Mouse (Mus musculus): ENCODE measurements around the gene Tmem95. TPM values are rescaled to one million over a fixed set of nuclear protein-coding genes. Genes with fewer than 3 reads are reported as not detected.

The Tmem95 gene
- polyA plus RNA-seq, 1 experiment from 2014 or later = not detected

DNA sequence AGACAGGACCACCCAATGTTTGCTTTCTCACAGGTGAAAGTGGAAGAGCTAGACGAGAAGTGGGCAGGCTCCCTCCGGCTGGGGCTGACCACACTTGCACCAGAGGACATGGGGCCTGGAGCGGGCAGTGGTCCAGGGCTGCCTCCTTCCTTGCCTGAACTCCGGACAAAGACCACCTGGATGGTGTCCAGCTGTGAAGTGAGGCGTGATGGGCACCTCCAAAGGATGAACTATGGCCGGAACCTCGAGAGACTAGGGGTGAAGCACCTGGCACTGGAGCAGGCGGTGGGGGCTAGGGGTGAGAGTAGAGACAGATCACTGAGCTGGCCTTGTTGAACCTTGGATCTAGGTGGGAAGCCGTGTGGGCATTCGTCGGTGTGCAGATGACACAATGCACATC is 30.8 kb upstream of the Tmem95 start:
- Histone ChIP-seq H3K27ac (no peak overlapping the region), H3K36me3 (peaks cover 96% of the 10 kb centered on the region), H3K4me3 (no peak overlapping the region), H3K27me3 (no peaks in the 10 kb centered on the region), H3K4me1 (peaks cover 7% of the 10 kb centered on the region), H3K9me3 (replicated peaks) (no peaks in the 10 kb centered on the region), H3K9ac (no peak overlapping the region), H3K4me2 (replicated peaks) (no peak overlapping the region)
- ATAC-seq (ENCODE audit: low FRiP score) = no peak
- 94% methylated on average over 11 of the region's 11 CpGs for WGBS

DNA sequence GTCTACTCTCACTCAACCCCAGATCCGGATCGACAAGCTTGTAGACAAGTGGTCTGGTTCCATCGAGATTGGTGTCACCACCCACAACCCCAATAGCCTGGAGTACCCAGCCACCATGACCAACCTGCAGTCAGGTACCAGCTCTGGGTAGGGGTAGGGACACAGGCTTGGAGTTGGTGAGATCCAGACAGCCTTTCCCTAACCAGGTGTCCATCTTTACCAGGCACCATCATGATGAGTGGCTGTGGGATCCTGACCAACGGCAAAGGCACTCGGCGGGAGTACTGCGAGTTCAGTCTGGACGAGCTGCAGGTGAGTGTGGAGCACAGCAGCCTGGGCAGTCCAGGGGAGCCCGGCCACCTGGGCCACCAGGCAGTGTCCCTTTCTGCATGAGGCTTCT is 26.5 kb upstream of the Tmem95 start:
- Histone ChIP-seq H3K36me3 (peaks cover 57% of the 10 kb centered on the region), H3K4me3 (no peak overlapping the region), H3K4me1 (peaks cover 22% of the 10 kb centered on the region), H3K27ac (no peak overlapping the region), H3K27me3 (no peaks in the 10 kb centered on the region), H3K4me2 (replicated peaks) (no peak overlapping the region), H3K9ac (no peak overlapping the region), H3K9me3 (replicated peaks) (no peaks in the 10 kb centered on the region)
- ATAC-seq (ENCODE audit: low FRiP score) = no peak
- 95% methylated on average over 9 of the region's 9 CpGs for WGBS

DNA sequence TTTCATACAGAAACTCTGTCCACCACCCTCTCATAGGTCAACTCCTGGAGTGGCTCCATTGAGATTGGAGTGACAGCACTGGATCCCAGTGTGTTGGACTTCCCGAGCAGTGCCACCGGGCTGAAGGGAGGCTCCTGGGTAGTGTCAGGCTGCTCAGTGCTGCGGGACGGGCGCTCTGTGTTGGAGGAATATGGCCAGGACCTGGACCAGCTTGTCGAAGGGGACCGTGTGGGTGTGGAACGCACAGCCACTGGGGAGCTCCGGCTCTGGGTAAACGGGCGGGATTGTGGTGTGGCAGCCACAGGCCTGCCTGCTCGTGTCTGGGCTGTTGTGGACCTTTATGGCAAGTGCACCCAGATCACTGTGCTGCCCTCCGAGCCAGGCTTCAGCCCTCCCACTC is 25.2 kb upstream of the Tmem95 start:
- WGBS = 88% methylated on average over 13 of the region's 13 CpGs
- no peak for ATAC-seq (ENCODE audit: low FRiP score)

DNA sequence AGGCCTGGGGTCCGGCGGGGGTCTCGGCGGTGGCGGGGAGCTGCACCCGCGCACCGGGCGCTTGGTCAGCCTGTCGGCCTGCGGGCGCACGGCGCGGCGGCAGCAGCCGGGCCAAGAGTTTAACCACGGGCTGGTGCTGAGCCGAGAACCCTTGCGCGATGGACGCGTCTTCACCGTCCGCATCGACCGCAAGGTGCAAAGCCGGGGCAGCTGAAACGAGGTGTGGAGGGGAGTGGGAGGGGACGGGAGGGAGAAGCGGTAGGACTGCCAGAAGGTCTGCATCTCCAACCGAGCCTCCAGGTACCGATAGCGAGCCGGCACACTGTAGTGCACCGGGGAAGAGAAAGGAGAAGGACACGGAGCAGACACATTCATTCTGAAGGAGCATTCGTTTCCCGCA is 24.2 kb upstream of the Tmem95 start:
- under 1% methylated on average over 32 of the region's 39 CpGs for WGBS
- H3K9me3 ChIP-seq (replicated peaks) = no peaks in the 10 kb centered on the region
- peak; percentile 0; the same call in 1 of the 2 replicates for ATAC-seq (ENCODE audit: low FRiP score)
- no peaks in the 10 kb centered on the region for H3K27me3 ChIP-seq
- H3K36me3 ChIP-seq = peaks cover 34% of the 10 kb centered on the region
- peak overlapping the region; percentile 89 for H3K27ac ChIP-seq
- H3K9ac ChIP-seq = peak overlapping the region; percentile 97
- H3K4me1 ChIP-seq = peaks cover 35% of the 10 kb centered on the region
- peak overlapping the region; percentile 96 for H3K4me2 ChIP-seq (replicated peaks)
- H3K4me3 ChIP-seq = peak overlapping the region; percentile 93

More for the DNA sequence above, 25.2 kb upstream of the Tmem95 start:
- peak overlapping the region; percentile 93 for H3K4me3 ChIP-seq
- peaks cover 35% of the 10 kb centered on the region for H3K4me1 ChIP-seq
- no peaks in the 10 kb centered on the region for H3K9me3 ChIP-seq (replicated peaks)
- H3K27ac ChIP-seq = no peak overlapping the region
- peaks cover 44% of the 10 kb centered on the region for H3K36me3 ChIP-seq
- peak overlapping the region; percentile 97; the same call in 1 of the 2 replicates for H3K9ac ChIP-seq
- peak overlapping the region; percentile 96 for H3K4me2 ChIP-seq (replicated peaks)
- H3K27me3 ChIP-seq = no peaks in the 10 kb centered on the region

DNA sequence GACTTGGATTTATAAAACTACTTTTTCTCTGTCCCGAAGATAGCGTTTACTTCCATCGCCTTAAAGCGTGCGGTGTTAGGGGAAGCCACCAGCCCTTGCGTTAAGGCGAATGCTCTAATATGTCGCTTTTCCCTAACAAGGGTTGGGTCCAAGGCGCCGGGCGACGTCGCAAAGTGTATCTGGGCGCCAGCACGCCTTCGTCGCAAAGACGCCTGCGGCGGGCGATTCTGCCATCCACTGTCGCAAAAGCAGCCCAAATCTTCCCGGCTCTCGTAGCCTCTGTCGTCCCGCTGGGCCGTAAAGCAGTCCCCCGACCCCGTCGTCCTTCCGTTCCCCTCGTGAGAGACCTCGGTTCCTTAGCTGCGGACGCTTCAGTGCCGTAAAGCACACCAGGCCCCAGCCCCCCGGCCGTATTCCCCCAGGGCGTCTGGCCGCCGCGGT is 23.6 kb upstream of the Tmem95 start:
- Histone ChIP-seq H3K9me3 (replicated peaks) (no peaks in the 10 kb centered on the region), H3K4me1 (peaks cover 35% of the 10 kb centered on the region), H3K36me3 (peaks cover 28% of the 10 kb centered on the region), H3K27me3 (no peaks in the 10 kb centered on the region), H3K9ac (peak overlapping the region; percentile 97), H3K4me2 (replicated peaks) (peak overlapping the region; percentile 96), H3K27ac (peak overlapping the region; percentile 89), H3K4me3 (peak overlapping the region; percentile 93)
- under 1% methylated on average over 42 of the region's 42 CpGs for WGBS
- peak; percentile 71 for ATAC-seq (ENCODE audit: low FRiP score)

DNA sequence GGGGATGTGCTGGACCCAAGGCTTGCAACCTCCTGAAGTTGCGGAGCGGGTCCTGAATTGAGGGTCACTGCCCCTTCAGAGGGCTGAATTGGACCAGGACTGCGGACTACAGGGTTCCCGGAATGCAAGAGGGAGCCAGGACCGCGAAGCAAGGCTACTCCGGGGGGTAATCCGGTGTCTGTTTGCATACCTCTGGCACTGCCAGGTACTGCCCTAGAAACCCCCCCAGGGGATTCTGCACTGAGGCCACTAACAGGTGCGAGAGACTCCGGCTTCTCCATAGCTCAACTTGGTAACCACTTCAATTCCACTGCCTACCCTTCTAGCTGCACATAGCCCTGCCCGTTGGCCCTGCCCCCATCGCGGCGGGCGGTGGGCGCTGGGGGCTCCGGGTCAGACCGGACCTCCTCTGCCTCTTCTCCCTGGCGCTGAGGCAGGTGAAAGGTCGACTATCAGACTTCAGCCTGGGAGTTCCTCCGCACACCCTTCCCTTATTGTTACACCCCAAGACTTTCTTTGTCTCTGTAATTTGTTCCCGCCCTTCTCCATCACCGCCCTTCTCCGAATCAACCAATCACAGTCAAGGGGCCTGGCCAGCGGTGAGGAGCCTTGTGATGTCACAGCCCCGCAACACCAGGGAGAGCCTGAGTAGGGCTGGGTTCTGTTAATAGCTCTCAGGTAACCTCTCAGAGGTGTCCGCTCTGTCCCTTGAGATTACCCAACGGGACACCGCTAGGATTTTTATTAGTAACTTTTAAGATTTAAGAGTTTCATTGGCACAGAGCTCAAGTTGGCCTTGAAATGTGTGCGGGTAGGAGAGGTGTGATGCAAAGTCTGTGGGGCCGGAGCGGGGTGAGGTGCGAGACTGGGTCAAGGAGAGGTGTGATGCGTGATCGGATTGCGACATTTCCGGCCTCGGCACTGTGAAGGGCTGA is 22.9 kb upstream of the Tmem95 start, which contains the start of the genes 2810408A11Rik and Neurl4:
TSS of gene 2810408A11Rik (minus strand) at position 517 of the 935 bp plus-strand sequence.
TSS of gene Neurl4 (plus strand) at position 602 of the 935 bp plus-strand sequence.
- Histone ChIP-seq H3K27me3 (no peaks in the 10 kb centered on the region), H3K27ac (peak within 1 kb of the TSS; percentile 89), H3K4me1 (peaks cover 35% of the 10 kb centered on the region), H3K4me3 (peak within 1 kb of the TSS; percentile 93), H3K9ac (peak within 1 kb of the TSS; percentile 97), H3K9me3 (replicated peaks) (no peaks in the 10 kb centered on the region), H3K4me2 (replicated peaks) (peak within 1 kb of the TSS; percentile 96), H3K36me3 (peaks cover 22% of the 10 kb centered on the region)
- under 1% methylated on average over 38 of the region's 38 CpGs for WGBS
- ATAC-seq (ENCODE audit: low FRiP score) = peak; percentile 95

DNA sequence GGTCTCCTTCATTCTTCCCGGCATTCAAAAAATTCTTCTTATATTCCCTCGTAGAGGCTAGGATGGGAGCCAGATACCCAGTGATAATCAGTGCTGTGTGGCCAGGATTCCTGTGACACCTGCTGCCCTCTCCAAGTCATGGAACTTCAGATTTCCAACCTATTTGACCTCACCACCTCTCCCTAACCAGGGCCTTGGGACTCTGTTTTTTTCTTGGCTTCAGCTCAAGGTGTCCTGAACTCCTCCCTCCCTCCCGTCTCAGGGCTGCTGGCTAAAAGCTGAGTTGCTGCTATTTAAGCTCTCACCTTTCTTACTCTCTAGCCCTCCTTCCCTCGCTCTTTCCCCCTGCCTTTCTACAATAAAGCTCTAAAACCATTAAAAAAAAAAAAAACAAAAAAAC is 22.1 kb upstream of the Tmem95 start:
- Histone ChIP-seq H3K9me3 (replicated peaks) (no peaks in the 10 kb centered on the region), H3K27me3 (no peaks in the 10 kb centered on the region), H3K27ac (no peak overlapping the region), H3K9ac (peak overlapping the region; percentile 97), H3K4me1 (peaks cover 35% of the 10 kb centered on the region), H3K4me2 (replicated peaks) (peak overlapping the region; percentile 96), H3K36me3 (peaks cover 13% of the 10 kb centered on the region), H3K4me3 (peak overlapping the region; percentile 93)
- ATAC-seq (ENCODE audit: low FRiP score) = no peak
- 17% methylated on average over 4 of the region's 4 CpGs for WGBS

DNA sequence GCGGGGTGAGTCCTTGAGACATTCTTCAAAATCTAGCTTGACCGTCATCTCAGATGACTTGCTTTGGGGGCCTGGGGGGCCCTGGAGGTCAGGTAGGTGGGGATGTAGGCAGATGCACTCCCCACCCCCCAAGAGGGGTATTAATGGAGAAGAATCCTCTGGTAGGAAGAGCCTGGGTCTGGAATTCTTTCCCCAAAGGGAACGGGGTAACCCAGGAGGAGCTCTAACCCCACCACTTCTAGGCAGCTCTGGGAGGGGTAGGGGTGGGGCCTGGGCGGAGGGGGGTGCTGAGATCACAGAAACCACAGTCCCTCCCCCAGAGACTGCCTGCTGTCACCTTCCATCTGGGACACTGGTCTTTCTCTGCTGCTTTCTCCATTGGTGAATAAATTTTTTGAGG is 17.5 kb upstream of the Tmem95 start, which contains the start of gene Acap1:
TSS of gene Acap1 (minus strand) at position 249 of the 400 bp plus-strand sequence.
- no peaks in the 10 kb centered on the region for H3K27me3 ChIP-seq
- H3K27ac ChIP-seq = no peak within 1 kb of the TSS
- WGBS = 79% methylated on average over 4 of the region's 4 CpGs
- no peaks in the 10 kb centered on the region for H3K9me3 ChIP-seq (replicated peaks)
- ATAC-seq (ENCODE audit: low FRiP score) = no peak
- H3K9ac ChIP-seq = no peak within 1 kb of the TSS
- no peak within 1 kb of the TSS for H3K4me3 ChIP-seq
- no peak within 1 kb of the TSS for H3K4me2 ChIP-seq (replicated peaks)
- peaks cover 19% of the 10 kb centered on the region for H3K4me1 ChIP-seq
- H3K36me3 ChIP-seq = no peaks in the 10 kb centered on the region

DNA sequence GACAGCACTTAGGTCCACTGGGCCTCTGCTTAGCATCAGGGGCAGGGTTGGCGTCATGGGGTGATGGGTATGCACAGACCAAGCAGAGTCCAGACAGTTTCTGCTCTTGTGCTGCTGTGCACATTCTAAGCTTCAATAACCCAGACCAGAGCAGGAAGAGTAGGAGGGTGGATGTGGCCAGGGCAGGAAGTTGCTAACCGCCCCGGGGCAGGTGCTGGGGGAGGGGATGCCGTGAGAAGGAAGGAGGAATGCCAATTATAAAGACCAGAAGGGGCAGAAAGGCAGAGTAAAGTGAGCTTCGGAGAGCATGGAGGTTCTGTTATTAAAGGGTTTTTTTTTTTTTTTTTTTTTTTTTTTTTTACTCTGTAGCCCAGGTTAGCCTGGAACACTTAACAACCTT is 16.9 kb upstream of the Tmem95 start:
- Histone ChIP-seq H3K36me3 (no peaks in the 10 kb centered on the region), H3K9ac (no peak overlapping the region), H3K27ac (no peak overlapping the region), H3K27me3 (no peaks in the 10 kb centered on the region), H3K9me3 (replicated peaks) (no peaks in the 10 kb centered on the region), H3K4me1 (peaks cover 17% of the 10 kb centered on the region), H3K4me2 (replicated peaks) (no peak overlapping the region), H3K4me3 (no peak overlapping the region)
- 86% methylated on average over 5 of the region's 5 CpGs for WGBS
- no peak for ATAC-seq (ENCODE audit: low FRiP score)

DNA sequence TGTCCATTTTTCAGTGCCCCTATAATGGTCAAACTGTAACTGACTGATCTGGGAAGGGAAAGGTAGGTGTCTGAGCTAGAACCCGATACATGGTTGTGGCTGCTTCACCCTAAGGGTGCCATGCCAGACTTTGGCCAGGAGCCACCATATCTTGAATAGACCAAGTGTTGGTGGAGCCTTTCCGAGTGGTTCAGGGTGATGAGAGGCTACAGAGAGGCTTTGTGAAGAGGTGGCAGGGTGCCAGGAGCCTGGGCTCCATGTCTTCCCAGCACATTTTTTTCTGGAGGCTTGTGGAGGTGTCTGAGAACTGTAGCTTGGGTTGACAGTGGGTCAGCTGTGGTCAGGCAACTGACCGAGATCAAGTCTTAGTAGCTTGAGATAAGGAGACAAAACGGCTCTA is 13.7 kb upstream of the Tmem95 start:
- no peaks in the 10 kb centered on the region for H3K27me3 ChIP-seq
- no peaks in the 10 kb centered on the region for H3K36me3 ChIP-seq
- H3K27ac ChIP-seq = no peak overlapping the region
- no peak overlapping the region for H3K4me2 ChIP-seq (replicated peaks)
- WGBS = 78% methylated on average over 4 of the region's 4 CpGs
- no peak overlapping the region for H3K4me3 ChIP-seq
- H3K4me1 ChIP-seq = no peaks in the 10 kb centered on the region
- H3K9ac ChIP-seq = no peak overlapping the region
- ATAC-seq (ENCODE audit: low FRiP score) = no peak
- no peaks in the 10 kb centered on the region for H3K9me3 ChIP-seq (replicated peaks)

DNA sequence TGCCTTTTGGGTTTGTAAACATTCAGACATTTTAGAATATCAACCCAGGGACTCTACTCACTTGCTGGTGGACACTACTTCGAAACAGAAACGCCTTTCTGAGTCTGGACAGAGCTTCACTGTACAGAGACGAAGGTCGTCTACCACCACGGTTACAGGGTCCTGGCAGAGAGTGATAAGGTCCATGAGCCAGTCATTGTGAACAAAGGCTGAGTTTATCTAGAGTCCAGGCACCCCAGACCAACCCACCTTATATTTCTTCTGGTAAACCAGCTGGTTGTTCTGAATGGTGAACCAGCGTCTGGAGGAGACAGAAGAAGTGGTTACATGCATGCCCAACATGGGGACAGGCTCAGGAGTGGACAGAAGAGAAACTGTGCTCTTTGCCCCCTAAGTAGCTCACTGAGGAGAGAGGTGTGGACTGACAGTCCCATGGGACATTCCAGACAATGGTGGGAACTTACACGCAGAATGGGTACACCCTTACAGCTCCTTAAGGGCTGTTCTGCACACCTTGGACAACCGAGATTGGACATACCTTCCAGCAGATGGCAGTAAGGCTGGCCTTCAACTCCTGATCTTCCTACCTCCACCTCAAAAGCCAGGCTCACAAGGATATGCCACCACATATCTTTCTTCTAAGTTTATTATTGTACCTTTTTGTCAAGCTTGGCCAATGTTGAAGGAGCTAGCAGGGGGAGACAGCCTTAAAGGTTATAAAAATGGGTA is 9.3 kb upstream of the Tmem95 start:
- Histone ChIP-seq H3K36me3 (no peaks in the 10 kb centered on the region), H3K4me3 (no peak overlapping the region), H3K9ac (no peak overlapping the region), H3K9me3 (replicated peaks) (no peaks in the 10 kb centered on the region), H3K27ac (no peak overlapping the region), H3K4me2 (replicated peaks) (no peak overlapping the region), H3K4me1 (no peaks in the 10 kb centered on the region), H3K27me3 (peaks cover 6% of the 10 kb centered on the region)
- no peak for ATAC-seq (ENCODE audit: low FRiP score)
- 75% methylated on average over 8 of the region's 8 CpGs for WGBS

DNA sequence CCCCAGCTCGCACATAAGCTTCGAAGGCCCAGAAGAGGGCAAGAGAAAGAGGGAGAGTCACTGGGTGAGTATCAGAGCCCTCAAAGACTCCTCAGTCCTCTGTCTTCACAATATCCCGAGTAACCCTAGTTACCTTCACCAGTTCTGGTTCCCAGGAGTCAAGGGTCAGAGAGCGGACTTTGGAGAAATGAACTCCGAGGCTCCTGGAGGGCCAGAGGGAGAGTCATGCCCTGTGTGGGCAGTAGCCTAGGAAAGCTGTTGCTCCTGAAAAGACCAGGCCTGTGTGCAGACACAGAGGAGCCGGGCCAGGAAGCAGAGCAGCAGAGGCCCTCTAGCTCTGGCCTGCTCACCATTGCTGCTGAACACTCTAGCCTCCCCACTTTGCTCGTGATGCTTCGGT is 6.8 kb upstream of the Tmem95 start:
- H3K27ac ChIP-seq = no peak overlapping the region
- ATAC-seq (ENCODE audit: low FRiP score) = no peak
- WGBS = 87% methylated on average over 8 of the region's 8 CpGs

More for the DNA sequence above, 6.8 kb upstream of the Tmem95 start:
- H3K27me3 ChIP-seq = peaks cover 20% of the 10 kb centered on the region
- H3K4me1 ChIP-seq = peaks cover 16% of the 10 kb centered on the region
- H3K4me3 ChIP-seq = no peak overlapping the region
- H3K36me3 ChIP-seq = no peaks in the 10 kb centered on the region
- H3K4me2 ChIP-seq (replicated peaks) = no peak overlapping the region
- H3K9me3 ChIP-seq (replicated peaks) = no peaks in the 10 kb centered on the region
- no peak overlapping the region for H3K9ac ChIP-seq

All from hindbrain, embryonic 12.5 days (tissue).